ENCODE assay signal across 9 mouse cellular contexts in genomic region chr4:138108541-138108940, GRCm38 (mm10).
"Had no signal": no experiment of that assay in that cellular context is flagged by ENCODE, and none has a peak within 500 bp of the region (broad histone marks: within the 10 kb centered on the region; RNA-seq: fewer than 3 reads in every experiment).

No protein-coding gene starts in this region.

- H3K9ac ChIP-seq: limb, embryonic 13.5 days; liver, embryonic 14.5 days; midbrain, embryonic 13.5 days; neural tube, embryonic 15.5 days; stomach, embryonic 15.5 days had no signal

- H3K4me3 ChIP-seq: limb, embryonic 13.5 days; midbrain, embryonic 13.5 days; myocyte; neural tube, embryonic 15.5 days; stomach, embryonic 15.5 days had no signal

- H3K27me3 ChIP-seq: limb, embryonic 13.5 days; midbrain, embryonic 13.5 days; neural tube, embryonic 15.5 days; stomach, embryonic 15.5 days had no signal

- H3K27ac ChIP-seq: limb, embryonic 13.5 days; liver, embryonic 14.5 days; midbrain, embryonic 13.5 days; neural tube, embryonic 15.5 days; stomach, embryonic 15.5 days had no signal

- H3K4me1 ChIP-seq: limb, embryonic 13.5 days; midbrain, embryonic 13.5 days; stomach, embryonic 15.5 days had no signal

- H3K9me3 ChIP-seq: limb, embryonic 13.5 days; midbrain, embryonic 13.5 days; neural tube, embryonic 15.5 days; stomach, embryonic 15.5 days had no signal

- H3K4me2 ChIP-seq: limb, embryonic 13.5 days; midbrain, embryonic 13.5 days; neural tube, embryonic 15.5 days; stomach, embryonic 15.5 days had no signal

- DNase-seq: left cerebral cortex, postnatal 4 days; thymus, adult 2 months; thymus, postnatal 25 days had no signal
